8 mouse cellular contexts compared by ENCODE assay signal in genomic region chr2:103796861-103797466, GRCm38 (mm10). TPM values are rescaled to one million over a fixed set of nuclear protein-coding genes. Genes with fewer than 3 reads are reported as not detected.
A peak's percentile ranks its signal among the peaks of the same experiment; 100 is the strongest.
DNase-seq lines count a peak whose midpoint lies in the region; ATAC-seq and TF ChIP-seq lines count a peak whose summit lies in the region.

No protein-coding gene starts in this region.

- TF ChIP-seq CTCF in lung, embryonic 14.5 days (IDR thresholded peaks at IDR 0.05; ENCODE audit: low read depth) = peak; percentile 31; the same call in 1 of the 2 replicates
- no peak for TF ChIP-seq CTCF in thymus, adult 2 months (IDR thresholded peaks at IDR 0.05; ENCODE audit: borderline replicate concordance, control insufficient read depth, extremely low read depth, insufficient read depth, low read length, poor library complexity)

- under 1% methylated on average over 52 of the region's 72 CpGs for WGBS in forebrain, embryonic 13.5 days
- WGBS in lung, embryonic 14.5 days = under 1% methylated on average over 45 of the region's 72 CpGs
- under 1% methylated on average over 64 of the region's 72 CpGs for WGBS in thymus, adult 2 months

- peaks cover 20% of the 10 kb centered on the region for H3K36me3 ChIP-seq in forebrain, embryonic 13.5 days (ENCODE audit: poor library complexity, severe bottlenecking)
- peaks cover 29% of the 10 kb centered on the region for H3K36me3 ChIP-seq in lung, embryonic 14.5 days (ENCODE audit: insufficient read depth)
- peaks cover 14% of the 10 kb centered on the region for H3K36me3 ChIP-seq in thymus, adult 2 months (ENCODE audit: control insufficient read depth, insufficient read depth, low read length)

- ATAC-seq in forebrain, embryonic 13.5 days = peak; percentile 46
- ATAC-seq in lung, embryonic 14.5 days (ENCODE audit: insufficient read depth) = peak; percentile 59
- ATAC-seq in neutrophil, adult 5-6 weeks (ENCODE audit: extremely low read depth, insufficient number of reproducible peaks, low FRiP score, poor library complexity, severe bottlenecking) = peak; percentile 45

- TF ChIP-seq POLR2A in thymus, adult 2 months (IDR thresholded peaks at IDR 0.05; ENCODE audit: control insufficient read depth, extremely low read depth, insufficient read depth, low read length, poor library complexity) = 0 out of 2 replicates have a peak, but pooled peaks have one; percentile 17

- peak overlapping the region; percentile 99 for H3K9ac ChIP-seq in forebrain, embryonic 13.5 days
- H3K9ac ChIP-seq in lung, embryonic 14.5 days = peak overlapping the region; percentile 99

- H3K4me1 ChIP-seq in forebrain, embryonic 13.5 days = peaks cover 32% of the 10 kb centered on the region
- H3K4me1 ChIP-seq in lung, embryonic 14.5 days (ENCODE audit: insufficient read depth) = 0 out of 2 replicates have a peak, but pooled peaks cover 5% of the 10 kb centered on the region
- peaks cover 2% of the 10 kb centered on the region; the same call in 1 of the 2 replicates for H3K4me1 ChIP-seq in thymus, adult 2 months (replicated peaks; ENCODE audit: control insufficient read depth, insufficient read depth, low read length)

- H3K4me2 ChIP-seq in forebrain, embryonic 13.5 days = peak overlapping the region; percentile 65
- H3K4me2 ChIP-seq in lung, embryonic 14.5 days = peak overlapping the region; percentile 72

- peak; percentile 73 for DNase-seq in ES-CJ7 (ENCODE audit: low read depth, low spot score)
- DNase-seq in c-Kit-positive CD71-positive TER-119-negative erythroid progenitor cells, embryonic 14.5 days (ENCODE audit: low read depth) = peak; percentile 55
- DNase-seq in heart, postnatal 25 days (ENCODE audit: low spot score) = peak; percentile 68
- DNase-seq in layer of hippocampus, adult 8-10 months (ENCODE audit: low spot score in 2 of 2) = peak; percentile 41 to 50
- peak; percentile 89 for DNase-seq in lung, embryonic 14.5 days
- DNase-seq in thymus, adult 2 months = peak; percentile 85

- peak overlapping the region; percentile 81 for H3K4me3 ChIP-seq in forebrain, embryonic 13.5 days
- peak overlapping the region; percentile 98 for H3K4me3 ChIP-seq in lung, embryonic 14.5 days (ENCODE audit: low read depth, low read length)
- peak overlapping the region; percentile 93 for H3K4me3 ChIP-seq in thymus, adult 2 months (ENCODE audit: control insufficient read depth, insufficient read depth, low read length)

- intact Hi-C loops in heart, postnatal 25 days (cut with DNase I) = loop anchor here (1.0 to 10.0 kb wide), 3 partner anchors 36 to 698 kb away; partner anchors contain the start of genes Hipk3 and Nat10

- H3K9me3 ChIP-seq in forebrain, embryonic 13.5 days (replicated peaks) = no peaks in the 10 kb centered on the region
- no peaks in the 10 kb centered on the region for H3K9me3 ChIP-seq in lung, embryonic 14.5 days (ENCODE audit: low read depth, low read length)

- no peaks in the 10 kb centered on the region for H3K27me3 ChIP-seq in forebrain, embryonic 13.5 days
- H3K27me3 ChIP-seq in lung, embryonic 14.5 days (ENCODE audit: insufficient read depth, low read length) = no peaks in the 10 kb centered on the region
- no peaks in the 10 kb centered on the region for H3K27me3 ChIP-seq in thymus, adult 2 months (ENCODE audit: control insufficient read depth, insufficient read depth, low read length)

- peak overlapping the region; percentile 99 for H3K27ac ChIP-seq in forebrain, embryonic 13.5 days
- H3K27ac ChIP-seq in lung, embryonic 14.5 days (ENCODE audit: low read depth) = peak overlapping the region; percentile 100
- H3K27ac ChIP-seq in thymus, adult 2 months (ENCODE audit: control insufficient read depth, insufficient read depth, low read length) = peak overlapping the region; percentile 89

RNA-seq across cellular contexts. Expression of gene Caprin1, which starts 0.5 kb away (rescaled TPM):
- polyA plus RNA-seq in forebrain, embryonic 13.5 days (2015; fragmentation: Nextera tagmentation; extraction: Ambion mirVana) = 439 and 458 TPM in 2 replicates
- 100 to 1,000 TPM; 197 to 217 TPM for total RNA-seq in heart, postnatal 25 days (2021)
- total RNA-seq in layer of hippocampus, adult 8-10 months (2022) = 100 to 1,000 TPM; 280 to 296 (median 288) TPM
- 427 and 438 TPM in 2 replicates for polyA plus RNA-seq in lung, embryonic 14.5 days (2014; fragmentation: Nextera tagmentation; extraction: Ambion mirVana)
- total RNA-seq in neutrophil, adult 5-6 weeks (2017) = 215 and 226 TPM in 2 replicates
- 182 and 242 TPM in 2 replicates for polyA plus RNA-seq in thymus, adult 2 months (2012; rRNA removed)

RNA-seq across cellular contexts. Expression of gene Nat10, which starts 35.9 kb away (rescaled TPM):
- polyA plus RNA-seq in forebrain, embryonic 13.5 days (2015; fragmentation: Nextera tagmentation; extraction: Ambion mirVana) = 23.8 and 25.8 TPM in 2 replicates
- 10 to 100 TPM; 12.7 to 13.7 TPM for total RNA-seq in heart, postnatal 25 days (2021)
- total RNA-seq in layer of hippocampus, adult 8-10 months (2022) = 10 to 100 TPM; 34.9 to 45.8 (median 37.0) TPM
- polyA plus RNA-seq in lung, embryonic 14.5 days (2014; fragmentation: Nextera tagmentation; extraction: Ambion mirVana) = 31.7 and 35.6 TPM in 2 replicates
- total RNA-seq in neutrophil, adult 5-6 weeks (2017) = 42.0 and 44.6 TPM in 2 replicates
- 70.1 and 80.2 TPM in 2 replicates for polyA plus RNA-seq in thymus, adult 2 months (2012; rRNA removed)

Comparison
In these comparisons a context has a peak if more than half of its experiments do, and no peak if none do; other contexts are left out.
1. Peak in every context shown above with its lines: DNase-seq, ATAC-seq, H3K4me3 ChIP-seq and H3K27ac ChIP-seq.